In genomic region chr11:97771410-97771809, GRCm38 (mm10) we compare ENCODE assay signal across 25 mouse cellular contexts. TPM values are rescaled to one million over a fixed set of nuclear protein-coding genes. Genes with fewer than 3 reads are reported as not detected.
DNase-seq lines count a peak whose midpoint lies in the region; ATAC-seq lines count a peak whose summit lies in the region.
"Had no signal": no experiment of that assay in that cellular context is flagged by ENCODE, and none has a peak within 500 bp of the region (broad histone marks: within the 10 kb centered on the region; RNA-seq: fewer than 3 reads in every experiment).

No protein-coding gene starts in this region.

- WGBS in neural tube, embryonic 15.5 days, result 82% methylated on average over 14 of the region's 14 CpGs

- no peak overlapping the region for H3K4me2 ChIP-seq in neural tube, embryonic 15.5 days
- H3K4me2 ChIP-seq: embryonic facial prominence, embryonic 12.5 days; forebrain, embryonic 13.5 days; forebrain, embryonic 15.5 days had no signal

- ATAC-seq in megakaryocyte, adult 5-6 weeks (ENCODE audit: poor library complexity, severe bottlenecking), result peak; percentile 58; the same call in 1 of the 2 replicates
- ATAC-seq in neutrophil, adult 5-6 weeks (ENCODE audit: extremely low read depth, insufficient number of reproducible peaks, low FRiP score, poor library complexity, severe bottlenecking), result peak; percentile 42; the same call in 1 of the 2 replicates
- ATAC-seq in neural tube, embryonic 15.5 days (ENCODE audit: low FRiP score), result no peak
- ATAC-seq: activated CD4-positive, CD25-positive, alpha-beta regulatory T cell, adult 4 months; CD4-positive, CD25-positive, alpha-beta regulatory T cell, adult 4 months; forebrain, embryonic 13.5 days; forebrain, embryonic 15.5 days; forebrain, postnatal 0 days had no signal

- no peak overlapping the region for H3K9ac ChIP-seq in neural tube, embryonic 15.5 days (replicated peaks)
- H3K9ac ChIP-seq: embryonic facial prominence, embryonic 12.5 days; forebrain, embryonic 13.5 days; forebrain, embryonic 15.5 days; forebrain, postnatal 0 days had no signal

- no peaks in the 10 kb centered on the region for H3K9me3 ChIP-seq in neural tube, embryonic 15.5 days (replicated peaks)
- H3K9me3 ChIP-seq: embryonic facial prominence, embryonic 10.5 days; embryonic facial prominence, embryonic 12.5 days; forebrain, embryonic 13.5 days; forebrain, embryonic 15.5 days; G1E had no signal

- H3K4me1 ChIP-seq in neural tube, embryonic 15.5 days, result peaks cover 4% of the 10 kb centered on the region; the same call in 1 of the 2 replicates
- H3K4me1 ChIP-seq: embryonic facial prominence, embryonic 10.5 days; embryonic facial prominence, embryonic 12.5 days had no signal

- peaks cover 7% of the 10 kb centered on the region for H3K36me3 ChIP-seq in neural tube, embryonic 15.5 days

- no peak overlapping the region for H3K4me3 ChIP-seq in neural tube, embryonic 15.5 days (replicated peaks)
- H3K4me3 ChIP-seq: embryonic facial prominence, embryonic 10.5 days; embryonic facial prominence, embryonic 12.5 days; forebrain, embryonic 13.5 days; forebrain, embryonic 15.5 days had no signal

- H3K27me3 ChIP-seq in neural tube, embryonic 15.5 days (replicated peaks), result no peaks in the 10 kb centered on the region
- H3K27me3 ChIP-seq: CH12.LX; embryonic facial prominence, embryonic 12.5 days; forebrain, embryonic 13.5 days; forebrain, embryonic 15.5 days had no signal

- DNase-seq in ZHBTc4 (ENCODE audit: low read depth, low spot score), result peak; percentile 41
- DNase-seq in left cerebral cortex, adult 18-20 months (ENCODE audit: low spot score in 2 of 2), result no peak
- DNase-seq: adrenal gland, adult 8-10 months; adrenal gland, postnatal 14 days; adrenal gland, postnatal 36 days; B cell, adult 2 months; cerebellum, adult 11-12 months; cerebellum, adult 2 months; cerebellum, adult 9-10 months; cerebellum, postnatal 10 days; cerebellum, postnatal 25 days; forebrain, postnatal 0 days had no signal

- H3K27ac ChIP-seq in neural tube, embryonic 15.5 days (replicated peaks), result no peak overlapping the region
- H3K27ac ChIP-seq: embryonic facial prominence, embryonic 10.5 days; embryonic facial prominence, embryonic 12.5 days; forebrain, embryonic 13.5 days; forebrain, embryonic 15.5 days had no signal

RNA-seq across cellular contexts. Expression of gene 1700001P01Rik, which starts 4.3 kb away (rescaled TPM):
- not detected in 2 replicates for total RNA-seq in megakaryocyte, adult 5-6 weeks (2015)
- total RNA-seq in megakaryocyte, adult 5-6 weeks (2017), result not detected in 2 replicates
- 0.81 and 2.7 TPM in 2 replicates for total RNA-seq in neutrophil, adult 5-6 weeks (2017)
- 1 to 10 TPM in 1 of 2 experiments, under 1 TPM in 1; 0.98 to 1.1 TPM for total RNA-seq in left cerebral cortex, adult 18-20 months (2021)
- 0.63 and 0.88 TPM in 2 replicates for polyA plus RNA-seq in neural tube, embryonic 15.5 days (2015; fragmentation: Nextera tagmentation; extraction: Ambion mirVana)
- total RNA-seq: adrenal gland, adult 18-20 months; adrenal gland, postnatal 14 days; adrenal gland, postnatal 36 days; forebrain, postnatal 0 days had no signal
- polyA plus RNA-seq: CD4-positive, CD25-positive, alpha-beta regulatory T cell, adult 4 months; embryonic facial prominence, embryonic 12.5 days; embryonic facial prominence, embryonic 14.5 days had no signal

RNA-seq across cellular contexts. Expression of gene Cwc25, which starts 5.1 kb away (rescaled TPM):
- 11.1 and 11.8 TPM in 2 replicates for total RNA-seq in megakaryocyte, adult 5-6 weeks (2015)
- 21.0 and 22.4 TPM in 2 replicates for total RNA-seq in megakaryocyte, adult 5-6 weeks (2017)
- total RNA-seq in neutrophil, adult 5-6 weeks (2017), result 35.0 and 41.2 TPM in 2 replicates
- 10 to 100 TPM; 18.7 to 19.9 TPM for total RNA-seq in left cerebral cortex, adult 18-20 months (2021)
- polyA plus RNA-seq in neural tube, embryonic 15.5 days (2015; fragmentation: Nextera tagmentation; extraction: Ambion mirVana), result 16.2 and 16.4 TPM in 2 replicates

RNA-seq across cellular contexts. Expression of gene Rpl23, which starts 10.8 kb away (rescaled TPM):
- total RNA-seq in megakaryocyte, adult 5-6 weeks (2015), result 1,123 and 1,179 TPM in 2 replicates
- total RNA-seq in megakaryocyte, adult 5-6 weeks (2017), result 895 and 904 TPM in 2 replicates
- 1,248 and 1,304 TPM in 2 replicates for total RNA-seq in neutrophil, adult 5-6 weeks (2017)
- 100 to 1,000 TPM; 351 to 356 TPM for total RNA-seq in left cerebral cortex, adult 18-20 months (2021)
- 314 and 372 TPM in 2 replicates for polyA plus RNA-seq in neural tube, embryonic 15.5 days (2015; fragmentation: Nextera tagmentation; extraction: Ambion mirVana)

RNA-seq across cellular contexts. Expression of gene Pip4k2b, which starts 26.9 kb away (rescaled TPM):
- 14.9 and 17.3 TPM in 2 replicates for total RNA-seq in megakaryocyte, adult 5-6 weeks (2015)
- total RNA-seq in megakaryocyte, adult 5-6 weeks (2017), result 19.6 and 25.7 TPM in 2 replicates
- total RNA-seq in neutrophil, adult 5-6 weeks (2017), result 29.0 and 30.6 TPM in 2 replicates
- total RNA-seq in left cerebral cortex, adult 18-20 months (2021), result 100 to 1,000 TPM; 120 to 123 TPM
- polyA plus RNA-seq in neural tube, embryonic 15.5 days (2015; fragmentation: Nextera tagmentation; extraction: Ambion mirVana), result 3.8 and 5.0 TPM in 2 replicates

RNA-seq across cellular contexts. Expression of gene Lasp1, which starts 27.4 kb away (rescaled TPM):
- total RNA-seq in megakaryocyte, adult 5-6 weeks (2015), result 121 and 128 TPM in 2 replicates
- total RNA-seq in megakaryocyte, adult 5-6 weeks (2017), result 315 and 351 TPM in 2 replicates
- 257 and 315 TPM in 2 replicates for total RNA-seq in neutrophil, adult 5-6 weeks (2017)
- 100 to 1,000 TPM; 165 to 168 TPM for total RNA-seq in left cerebral cortex, adult 18-20 months (2021)
- 136 and 143 TPM in 2 replicates for polyA plus RNA-seq in neural tube, embryonic 15.5 days (2015; fragmentation: Nextera tagmentation; extraction: Ambion mirVana)
